Mouse (Mus musculus): ENCODE results near the gene Rilp.

The Rilp gene

DNA sequence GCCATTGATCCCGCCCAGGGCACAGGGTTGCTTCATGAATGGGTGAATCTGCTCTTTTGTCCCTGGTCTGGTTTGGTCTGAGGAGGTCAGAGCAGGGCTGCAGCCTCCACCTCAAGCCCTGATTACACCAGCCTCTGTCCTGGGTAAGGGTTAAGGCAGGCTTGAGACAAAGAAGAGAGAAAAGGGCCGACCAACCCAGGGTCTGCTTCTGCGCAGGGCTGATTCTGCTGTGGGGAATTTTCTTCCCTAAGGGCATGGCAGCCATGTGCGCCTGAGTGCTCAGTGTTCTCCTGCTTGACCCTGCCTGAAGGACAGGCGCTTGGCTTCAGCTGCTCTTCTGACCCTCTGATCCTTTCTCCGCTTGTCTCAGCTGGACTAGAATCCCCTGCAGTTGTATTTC, 47.2 kb downstream of the Rilp start:
- DNase-seq (ENCODE audit: low spot score in 2 of 2), result no peak

DNA sequence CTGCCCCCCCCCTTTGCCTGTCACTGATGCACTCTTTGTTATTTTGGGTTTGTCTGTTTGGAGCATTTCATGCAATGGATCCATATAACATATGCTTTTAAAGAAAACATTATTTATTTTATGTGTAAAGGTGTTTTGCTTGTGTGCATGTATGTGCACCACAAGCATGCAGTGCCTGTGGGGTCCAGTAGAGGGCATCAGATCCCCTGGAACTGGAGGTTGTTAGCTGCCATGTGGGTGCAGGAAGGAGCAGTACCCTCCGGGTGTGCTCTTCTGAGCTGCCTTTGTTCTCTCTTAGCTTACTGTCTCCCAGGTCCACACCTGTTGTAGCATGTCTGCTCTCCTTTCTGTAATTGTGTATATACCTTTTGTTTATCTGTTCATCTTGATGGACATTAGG, 48.2 kb downstream of the Rilp start:
- no peak for DNase-seq (ENCODE audit: low spot score in 2 of 2)

DNA sequence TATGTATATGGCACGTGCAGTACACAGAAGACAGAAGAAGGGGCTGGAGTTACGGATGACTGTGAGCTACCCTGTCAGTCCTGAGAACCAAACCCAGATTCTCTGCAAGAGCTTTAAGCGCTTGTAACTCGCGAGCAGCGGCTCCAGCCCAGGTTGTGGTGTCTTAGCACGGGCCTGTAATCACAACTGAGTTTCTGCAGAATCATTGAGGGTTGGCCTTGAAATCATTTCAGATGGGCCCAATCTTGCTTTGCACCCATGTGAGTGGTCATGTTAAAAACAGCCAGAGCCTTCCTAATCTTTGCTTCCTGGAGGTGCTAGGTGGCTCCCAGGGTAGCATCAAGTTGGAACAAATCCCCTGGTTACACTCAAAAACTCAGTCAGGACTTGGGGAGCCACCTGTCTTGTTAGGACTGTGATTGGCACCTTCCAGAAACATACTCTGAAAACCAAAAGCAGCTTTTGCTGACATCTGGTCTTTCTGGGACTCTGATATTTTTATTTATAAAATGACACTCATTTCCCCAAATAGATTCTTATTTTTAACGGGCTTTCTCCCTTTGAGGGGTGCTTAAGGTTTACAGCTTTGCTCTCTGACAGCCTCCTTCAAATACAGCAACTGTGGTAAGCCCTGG, 50.1 kb downstream of the Rilp start:
- DNase-seq (ENCODE audit: low spot score in 2 of 2), result no peak

DNA sequence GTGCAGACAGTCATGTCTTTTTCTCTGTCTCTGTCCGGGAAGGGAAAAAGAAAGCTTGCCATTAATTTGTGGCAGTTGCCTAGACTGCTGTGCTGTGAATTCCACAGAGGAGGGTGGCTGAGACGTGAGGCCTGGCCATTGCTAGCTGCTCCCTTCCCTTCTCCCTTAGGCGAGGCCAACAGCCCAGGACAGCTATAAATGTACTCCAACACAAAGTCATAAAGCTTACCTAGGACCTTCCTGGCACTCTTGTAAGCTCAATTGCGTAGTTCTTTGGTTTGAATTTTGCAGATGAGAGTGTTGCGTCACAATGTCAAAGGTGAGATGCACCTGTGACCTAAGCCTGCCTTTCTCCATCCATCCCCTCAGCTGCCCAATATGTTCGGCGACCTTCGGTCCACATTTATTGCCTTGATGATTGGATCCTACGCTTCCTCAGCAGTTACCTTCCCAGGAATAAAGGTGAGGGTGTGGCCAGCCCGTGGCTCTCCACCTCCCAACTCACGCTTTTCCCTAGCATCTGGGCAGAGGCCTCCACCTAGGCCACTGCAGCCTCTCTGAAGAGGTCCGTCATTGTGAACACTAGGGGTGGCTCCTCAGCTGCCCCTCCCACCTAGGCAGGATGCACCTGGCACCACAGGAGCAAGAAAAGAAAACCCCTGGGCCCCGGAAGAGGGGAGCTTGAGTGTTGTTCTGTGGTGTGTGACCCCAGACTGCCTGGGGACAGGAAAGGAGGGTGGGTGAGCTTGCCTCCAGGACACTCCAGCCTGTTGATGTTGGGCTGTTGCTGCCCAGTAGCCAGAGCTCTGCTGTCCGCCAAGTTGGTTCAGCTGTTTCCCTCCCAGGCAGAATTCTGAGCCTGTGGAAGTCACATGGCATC, 50.9 kb downstream of the Rilp start:
- no peak for DNase-seq (ENCODE audit: low spot score in 2 of 2)

DNA sequence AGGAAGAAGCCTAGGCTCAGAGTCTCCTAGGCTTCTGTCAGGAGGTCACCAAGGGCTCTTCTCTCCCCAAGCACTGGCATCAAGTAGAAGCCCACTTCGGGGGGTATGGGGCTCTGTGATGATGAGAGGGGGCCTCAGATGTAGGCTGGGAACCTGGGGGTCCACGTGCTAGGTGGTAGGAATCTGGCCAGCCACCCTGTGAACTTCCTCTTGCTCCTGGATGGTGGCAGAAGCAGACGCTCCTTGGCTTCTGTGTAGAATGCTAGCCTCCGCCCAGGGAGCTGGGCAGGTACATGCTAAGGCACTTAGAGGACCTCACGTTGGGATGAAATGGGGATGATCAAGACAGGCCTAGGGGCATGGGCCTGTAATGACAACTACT, 51.5 kb downstream of the Rilp start:
- DNase-seq (ENCODE audit: low spot score in 2 of 2), result no peak

All from urinary bladder, postnatal 4 days (tissue).